9 mouse cellular contexts compared by ENCODE assay signal in genomic region chr14:34675347-34675865, GRCm38 (mm10). TPM values are rescaled to one million over a fixed set of nuclear protein-coding genes. Genes with fewer than 3 reads are reported as not detected.
DNase-seq lines count a peak whose midpoint lies in the region; ATAC-seq and TF ChIP-seq lines count a peak whose summit lies in the region.
"Had no signal": no experiment of that assay in that cellular context is flagged by ENCODE, and none has a peak within 500 bp of the region (broad histone marks: within the 10 kb centered on the region; RNA-seq: fewer than 3 reads in every experiment).

No protein-coding gene starts in this region.

- peak overlapping the region; percentile 24 for H3K4me3 ChIP-seq in lung, embryonic 15.5 days
- peak overlapping the region; percentile 99 for H3K4me3 ChIP-seq in embryonic facial prominence, embryonic 14.5 days (ENCODE audit: low read depth, low read length)
- peak overlapping the region; percentile 87 for H3K4me3 ChIP-seq in limb, embryonic 10.5 days
- H3K4me3 ChIP-seq in neural tube, embryonic 15.5 days (replicated peaks) = no peak overlapping the region
- H3K4me3 ChIP-seq in cerebellum, adult 2 months (replicated peaks; ENCODE audit: insufficient read depth, low read depth, low read length) = no peak overlapping the region

- H3K4me2 ChIP-seq in lung, embryonic 15.5 days = peak overlapping the region; percentile 75
- peak overlapping the region; percentile 79 for H3K4me2 ChIP-seq in embryonic facial prominence, embryonic 14.5 days (ENCODE audit: low read depth, low read length)
- peak overlapping the region; percentile 92 for H3K4me2 ChIP-seq in neural tube, embryonic 15.5 days

- H3K9me3 ChIP-seq in lung, embryonic 15.5 days = no peaks in the 10 kb centered on the region
- no peaks in the 10 kb centered on the region for H3K9me3 ChIP-seq in embryonic facial prominence, embryonic 14.5 days (ENCODE audit: control insufficient read depth, low read length)
- no peaks in the 10 kb centered on the region for H3K9me3 ChIP-seq in limb, embryonic 10.5 days (replicated peaks)
- no peaks in the 10 kb centered on the region for H3K9me3 ChIP-seq in neural tube, embryonic 15.5 days (replicated peaks)
- H3K9me3 ChIP-seq: heart, embryonic 12.5 days had no signal

- no peak overlapping the region for H3K27ac ChIP-seq in lung, embryonic 15.5 days
- H3K27ac ChIP-seq in embryonic facial prominence, embryonic 14.5 days (replicated peaks; ENCODE audit: low read depth, low read length) = no peak overlapping the region
- H3K27ac ChIP-seq in limb, embryonic 10.5 days = no peak overlapping the region
- H3K27ac ChIP-seq in neural tube, embryonic 15.5 days (replicated peaks) = no peak overlapping the region
- H3K27ac ChIP-seq in cerebellum, adult 2 months (ENCODE audit: insufficient read depth, low read length) = no peak overlapping the region

- peaks cover 15% of the 10 kb centered on the region for H3K4me1 ChIP-seq in lung, embryonic 15.5 days
- peaks cover 7% of the 10 kb centered on the region; the same call in 1 of the 2 replicates for H3K4me1 ChIP-seq in embryonic facial prominence, embryonic 14.5 days (ENCODE audit: control insufficient read depth, insufficient read depth, low read length)
- peaks cover 20% of the 10 kb centered on the region for H3K4me1 ChIP-seq in limb, embryonic 10.5 days
- H3K4me1 ChIP-seq in neural tube, embryonic 15.5 days = peaks cover 23% of the 10 kb centered on the region
- H3K4me1 ChIP-seq in cerebellum, adult 2 months (ENCODE audit: control insufficient read depth, insufficient read depth, low read length) = no peaks in the 10 kb centered on the region

- ATAC-seq in lung, embryonic 15.5 days (ENCODE audit: borderline replicate concordance, extremely low read depth, low FRiP score, low TSS enrichment) = no peak
- ATAC-seq in embryonic facial prominence, embryonic 14.5 days (ENCODE audit: low read depth) = no peak
- ATAC-seq in neural tube, embryonic 15.5 days (ENCODE audit: low FRiP score) = no peak

- peaks cover 12% of the 10 kb centered on the region for H3K36me3 ChIP-seq in lung, embryonic 15.5 days
- H3K36me3 ChIP-seq in embryonic facial prominence, embryonic 14.5 days (ENCODE audit: control insufficient read depth, insufficient read depth, low read length) = peaks cover 22% of the 10 kb centered on the region
- peaks cover 27% of the 10 kb centered on the region for H3K36me3 ChIP-seq in limb, embryonic 10.5 days
- H3K36me3 ChIP-seq in neural tube, embryonic 15.5 days = peaks cover 6% of the 10 kb centered on the region

- TF ChIP-seq POLR2A in cerebellum, adult 2 months (IDR thresholded peaks at IDR 0.05; ENCODE audit: borderline replicate concordance, insufficient read depth, low read length) = no peak

- no peak for TF ChIP-seq CTCF in cerebellum, adult 2 months (IDR thresholded peaks at IDR 0.05; ENCODE audit: borderline replicate concordance, insufficient read depth, low read depth, low read length)

- WGBS in lung, embryonic 15.5 days = 49% methylated on average over 5 of the region's 5 CpGs
- WGBS in embryonic facial prominence, embryonic 14.5 days = 61% methylated on average over 5 of the region's 5 CpGs
- 85% methylated on average over 5 of the region's 5 CpGs for WGBS in limb, embryonic 10.5 days
- WGBS in neural tube, embryonic 15.5 days = 62% methylated on average over 5 of the region's 5 CpGs
- 54% methylated on average over 5 of the region's 5 CpGs for WGBS in cerebellum, adult 2 months

- H3K9ac ChIP-seq in lung, embryonic 15.5 days = no peak overlapping the region
- H3K9ac ChIP-seq in embryonic facial prominence, embryonic 14.5 days (ENCODE audit: low read depth, low read length) = 0 out of 2 replicates have a peak overlapping the region, but pooled peaks have one; percentile 32
- no peak overlapping the region for H3K9ac ChIP-seq in neural tube, embryonic 15.5 days (replicated peaks)

- no peaks in the 10 kb centered on the region for H3K27me3 ChIP-seq in lung, embryonic 15.5 days
- H3K27me3 ChIP-seq in embryonic facial prominence, embryonic 14.5 days (replicated peaks; ENCODE audit: control insufficient read depth, insufficient read depth, low read length) = no peaks in the 10 kb centered on the region
- H3K27me3 ChIP-seq in limb, embryonic 10.5 days (ENCODE audit: low read depth, poor library complexity, severe bottlenecking) = no peaks in the 10 kb centered on the region
- H3K27me3 ChIP-seq in neural tube, embryonic 15.5 days (replicated peaks) = no peaks in the 10 kb centered on the region
- no peaks in the 10 kb centered on the region for H3K27me3 ChIP-seq in cerebellum, adult 2 months (ENCODE audit: control insufficient read depth, insufficient read depth, low read length)
- H3K27me3 ChIP-seq: heart, embryonic 12.5 days had no signal

- DNase-seq in lung, adult 18-20 months = no peak
- no peak for DNase-seq in embryonic facial prominence, embryonic 14.5 days (ENCODE audit: low spot score)
- DNase-seq in limb, embryonic 10.5 days (ENCODE audit: low spot score) = no peak
- no peak for DNase-seq in cerebellum, adult 2 months
- no peak for DNase-seq in kidney, adult 8-10 months
- no peak for DNase-seq in T-cell, adult 2 months (ENCODE audit: low spot score)

RNA-seq across cellular contexts. Expression of gene Wapl, which starts 1.7 kb away (rescaled TPM):
- polyA plus RNA-seq in lung, embryonic 15.5 days (2015; fragmentation: Nextera tagmentation; extraction: Ambion mirVana) = 24.8 and 25.7 TPM in 2 replicates
- 26.9 and 27.4 TPM in 2 replicates for polyA plus RNA-seq in embryonic facial prominence, embryonic 14.5 days (2014; fragmentation: Nextera tagmentation; extraction: Ambion mirVana)
- 23.2 and 28.2 TPM in 2 replicates for polyA plus RNA-seq in limb, embryonic 10.5 days (2016; fragmentation: Nextera tagmentation; extraction: Ambion mirVana)
- 11.2 and 15.7 TPM in 2 replicates for polyA plus RNA-seq in neural tube, embryonic 15.5 days (2015; fragmentation: Nextera tagmentation; extraction: Ambion mirVana)
- 21.4 and 22.4 TPM in 2 replicates for polyA plus RNA-seq in cerebellum, adult 2 months (2012; rRNA removed)

Comparison
In these comparisons a context has a peak if more than half of its experiments do, and no peak if none do; other contexts are left out.
1. H3K4me3 ChIP-seq: peak in lung, embryonic 15.5 days (single experiment), embryonic facial prominence, embryonic 14.5 days (single experiment) and limb, embryonic 10.5 days (single experiment); none in neural tube, embryonic 15.5 days (single experiment) and cerebellum, adult 2 months (single experiment).
2. Peak in every context shown above with its lines, with median percentiles within 50 percentile points of each other: H3K4me2 ChIP-seq.